Mouse (Mus musculus) lung, postnatal 0 days (tissue): ENCODE results near the gene Uvrag.

ENCODE experiments used
- CTCF ChIP-seq: IDR thresholded peaks from 2 replicates; pipeline ENCODE4 v1.5.1; 2016; ENCODE audit warnings: antibody characterized with exemption, mild to moderate bottlenecking
- EP300 ChIP-seq: IDR thresholded peaks from 2 replicates; pipeline ENCODE4 v1.6.1; 2016; ENCODE audit warnings: antibody characterized with exemption, mild to moderate bottlenecking, control low read depth

GRCm38 (mm10) chr7:99079522-99079921 lies 61.4 kb downstream of the Uvrag start:
- peak; percentile 82 for TF ChIP-seq CTCF
- TF ChIP-seq EP300, result no peak
